Mouse (Mus musculus): ENCODE measurements around the gene Pla2r1. TPM values are rescaled to one million over a fixed set of nuclear protein-coding genes. Genes with fewer than 3 reads are reported as not detected.

The Pla2r1 gene
- polyA plus RNA-seq, 1 experiment from 2014 or later: 0.86 TPM

DNA sequence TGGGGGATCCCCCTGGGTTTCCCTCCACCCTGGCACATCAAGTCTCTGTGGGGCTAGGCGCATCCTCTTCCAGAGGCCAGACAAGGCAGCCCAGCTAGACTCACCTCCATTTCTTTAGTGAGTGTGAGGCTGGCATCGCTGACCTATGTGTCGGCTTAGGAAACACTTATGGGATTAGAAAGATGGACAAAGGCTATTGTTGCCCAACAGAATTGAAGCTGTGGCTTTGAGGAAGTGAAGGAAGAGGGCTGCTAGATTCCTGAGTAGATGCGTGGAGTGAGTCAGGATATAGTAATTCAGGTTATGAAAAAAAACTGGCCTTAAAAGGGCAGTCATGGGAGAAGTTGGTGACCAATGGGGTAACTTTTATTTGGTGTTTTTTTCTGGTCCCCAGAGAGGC is 183.7 kb downstream of the Pla2r1 start:
- TF ChIP-seq CTCF (IDR thresholded peaks at IDR 0.05; ENCODE audit: low read depth) (no peak), EP300 (optimal IDR thresholded peaks at IDR 0.05) (no peak)
- H3K36me3 ChIP-seq (ENCODE audit: control insufficient read depth, insufficient read depth, low read length): no peaks in the 10 kb centered on the region
- no peak overlapping the region for H3K27ac ChIP-seq (replicated peaks)
- 84% methylated on average over 4 of the region's 4 CpGs for WGBS
- H3K4me2 ChIP-seq (replicated peaks; ENCODE audit: low read depth): no peak overlapping the region
- no peak overlapping the region for H3K9ac ChIP-seq (ENCODE audit: low read length)
- no peak for ATAC-seq (ENCODE audit: low FRiP score, low TSS enrichment)
- no peaks in the 10 kb centered on the region for H3K4me1 ChIP-seq (replicated peaks; ENCODE audit: control insufficient read depth, insufficient read depth)
- H3K27me3 ChIP-seq (ENCODE audit: control insufficient read depth, insufficient read depth, low read length): no peaks in the 10 kb centered on the region
- no peaks in the 10 kb centered on the region for H3K9me3 ChIP-seq (ENCODE audit: control insufficient read depth, low read length)
- DNase-seq (ENCODE audit: low spot score): no peak
- H3K4me3 ChIP-seq (ENCODE audit: low read depth, low read length): no peak overlapping the region

DNA sequence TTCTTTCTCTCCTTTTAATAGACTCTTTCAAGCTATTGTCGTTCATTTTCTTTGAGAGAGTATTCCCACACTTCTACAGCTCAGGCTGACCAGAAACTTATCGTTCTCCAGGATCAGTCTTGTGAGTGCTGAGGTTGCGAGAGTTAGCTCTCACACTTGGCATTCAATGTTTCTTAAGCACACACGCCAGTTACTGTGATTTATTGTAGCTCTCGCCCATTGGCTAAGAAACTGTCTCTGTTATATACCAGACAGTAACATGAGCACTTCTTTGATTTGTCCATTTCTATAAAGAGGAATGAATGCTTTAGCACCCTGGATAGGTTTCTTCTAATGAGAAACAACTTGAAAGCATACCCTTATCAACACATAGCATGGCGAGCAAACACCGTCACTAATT is 185.2 kb downstream of the Pla2r1 start:
- Histone ChIP-seq H3K4me2 (replicated peaks; ENCODE audit: low read depth) (no peak overlapping the region), H3K27ac (replicated peaks) (no peak overlapping the region), H3K9me3 (ENCODE audit: control insufficient read depth, low read length) (no peaks in the 10 kb centered on the region), H3K9ac (ENCODE audit: low read length) (no peak overlapping the region), H3K4me1 (replicated peaks; ENCODE audit: control insufficient read depth, insufficient read depth) (no peaks in the 10 kb centered on the region), H3K4me3 (ENCODE audit: low read depth, low read length) (no peak overlapping the region), H3K27me3 (ENCODE audit: control insufficient read depth, insufficient read depth, low read length) (no peaks in the 10 kb centered on the region), H3K36me3 (ENCODE audit: control insufficient read depth, insufficient read depth, low read length) (no peaks in the 10 kb centered on the region)
- no peak for ATAC-seq (ENCODE audit: low FRiP score, low TSS enrichment)
- 68% methylated on average over 7 of the region's 7 CpGs for WGBS
- TF ChIP-seq CTCF (IDR thresholded peaks at IDR 0.05; ENCODE audit: low read depth) (no peak), EP300 (optimal IDR thresholded peaks at IDR 0.05) (no peak)
- no peak for DNase-seq (ENCODE audit: low spot score)

Other genes with a start within 250 kb of the Pla2r1 start
- gene Ly75, start 170.0 kb downstream of the Pla2r1 start, polyA plus RNA-seq (2015; fragmentation: Nextera tagmentation; extraction: Ambion mirVana): 0.18 and 0.23 TPM in 2 replicates
- 8.5 and 8.6 TPM in 2 replicates for gene Itgb6, start 169.3 kb upstream of the Pla2r1 start, polyA plus RNA-seq (2015; fragmentation: Nextera tagmentation; extraction: Ambion mirVana)

All from stomach, postnatal 0 days (tissue).